Mouse (Mus musculus): Measurements from ENCODE around the gene Mrpl38.

DNA sequence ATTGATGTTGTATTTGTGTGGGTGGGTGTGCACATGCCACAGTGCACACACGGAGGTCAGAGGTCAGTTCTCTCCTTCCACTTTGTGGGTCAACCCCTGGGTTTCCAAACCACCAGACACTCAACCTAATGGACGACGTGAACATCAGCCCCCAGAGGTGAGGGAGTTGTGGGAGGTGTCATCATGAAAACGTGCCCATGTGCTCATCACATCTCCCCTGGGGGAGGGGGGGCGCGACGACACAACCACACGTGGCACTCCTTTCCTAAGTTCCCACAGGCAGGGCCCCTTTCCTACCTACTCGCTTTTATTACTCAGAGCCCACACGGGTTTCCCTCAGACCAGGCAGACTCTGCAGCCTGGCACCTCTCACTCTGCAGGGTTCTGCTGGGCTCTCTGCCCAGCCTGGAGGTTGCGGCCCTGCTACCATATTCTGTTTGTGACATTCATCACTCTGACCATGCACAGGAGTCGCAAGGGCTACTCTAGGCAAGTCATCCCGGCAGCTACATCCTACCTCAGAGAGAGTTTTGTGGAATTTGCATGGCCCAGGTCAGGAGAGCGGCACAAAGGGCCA, 55.5 kb downstream of the Mrpl38 start:
- TF ChIP-seq CTCF (IDR thresholded peaks at IDR 0.05; ENCODE audit: borderline replicate concordance, insufficient read depth, low read length): no peak
- no peak for TF ChIP-seq POLR2A (IDR thresholded peaks at IDR 0.05; ENCODE audit: low read depth, low read length)
